Mouse (Mus musculus): ENCODE measurements around the gene Smarcb1. TPM values are rescaled to one million over a fixed set of nuclear protein-coding genes. Genes with fewer than 3 reads are reported as not detected.

Smarcb1 gene
- polyA plus RNA-seq, 1 experiment from 2014 or later = 236 TPM

GRCm38 (mm10) chr10:75926396-75926795, 5.0 kb upstream of the Smarcb1 start:
- Histone ChIP-seq H3K36me3 (replicated peaks; ENCODE audit: control insufficient read depth, insufficient read depth, low read depth, low read length) (no peaks in the 10 kb centered on the region), H3K4me1 (ENCODE audit: control insufficient read depth, insufficient read depth, low read length) (peaks cover 4% of the 10 kb centered on the region), H3K9ac (replicated peaks; ENCODE audit: low read length) (no peak overlapping the region), H3K27ac (replicated peaks; ENCODE audit: low read depth, low read length) (no peak overlapping the region), H3K4me3 (ENCODE audit: low read depth, low read length) (no peak overlapping the region), H3K27me3 (ENCODE audit: control insufficient read depth, insufficient read depth, low read length) (peaks cover 1% of the 10 kb centered on the region), H3K4me2 (ENCODE audit: low read depth, low read length) (no peak overlapping the region), H3K9me3 (replicated peaks; ENCODE audit: control insufficient read depth, low read length) (no peaks in the 10 kb centered on the region)
- DNase-seq (ENCODE audit: low spot score) = no peak
- WGBS = 75% methylated on average over 13 of the region's 13 CpGs
- ATAC-seq (replicated peaks; ENCODE audit: insufficient number of reproducible peaks, low FRiP score, low TSS enrichment, low read depth) = no peak

DNA sequence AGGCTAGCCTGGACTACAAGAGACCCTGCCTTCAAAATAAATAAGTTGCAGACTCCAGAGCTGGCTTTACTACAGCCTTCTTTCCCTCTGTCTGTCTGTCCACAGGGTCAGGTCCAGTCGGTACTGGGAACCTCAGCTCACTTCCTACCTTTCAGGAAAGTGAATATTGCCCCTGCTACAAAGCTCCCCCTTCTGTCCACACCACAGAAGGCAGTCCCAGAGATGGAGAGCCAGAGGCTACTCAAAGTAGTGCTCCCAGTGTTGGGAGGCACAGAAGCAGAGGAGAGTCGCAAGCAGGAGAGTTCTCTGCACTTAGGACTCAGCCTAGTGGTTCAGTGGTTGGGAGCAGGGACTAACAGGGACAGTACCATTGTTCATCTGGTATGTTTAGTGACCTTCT, 2.9 kb upstream of the Smarcb1 start:
- H3K27ac ChIP-seq (replicated peaks; ENCODE audit: low read depth, low read length) = no peak overlapping the region
- no peaks in the 10 kb centered on the region for H3K9me3 ChIP-seq (replicated peaks; ENCODE audit: control insufficient read depth, low read length)
- DNase-seq (ENCODE audit: low spot score) (no peak), ATAC-seq (replicated peaks; ENCODE audit: insufficient number of reproducible peaks, low FRiP score, low TSS enrichment, low read depth) (no peak)
- H3K36me3 ChIP-seq (replicated peaks; ENCODE audit: control insufficient read depth, insufficient read depth, low read depth, low read length) = no peaks in the 10 kb centered on the region
- H3K4me3 ChIP-seq (ENCODE audit: low read depth, low read length) = no peak overlapping the region
- H3K4me2 ChIP-seq (ENCODE audit: low read depth, low read length) = no peak overlapping the region
- no peaks in the 10 kb centered on the region for H3K4me1 ChIP-seq (ENCODE audit: control insufficient read depth, insufficient read depth, low read length)
- WGBS = 71% methylated on average over 2 of the region's 2 CpGs
- no peak overlapping the region for H3K9ac ChIP-seq (replicated peaks; ENCODE audit: low read length)
- no peaks in the 10 kb centered on the region for H3K27me3 ChIP-seq (ENCODE audit: control insufficient read depth, insufficient read depth, low read length)

DNA sequence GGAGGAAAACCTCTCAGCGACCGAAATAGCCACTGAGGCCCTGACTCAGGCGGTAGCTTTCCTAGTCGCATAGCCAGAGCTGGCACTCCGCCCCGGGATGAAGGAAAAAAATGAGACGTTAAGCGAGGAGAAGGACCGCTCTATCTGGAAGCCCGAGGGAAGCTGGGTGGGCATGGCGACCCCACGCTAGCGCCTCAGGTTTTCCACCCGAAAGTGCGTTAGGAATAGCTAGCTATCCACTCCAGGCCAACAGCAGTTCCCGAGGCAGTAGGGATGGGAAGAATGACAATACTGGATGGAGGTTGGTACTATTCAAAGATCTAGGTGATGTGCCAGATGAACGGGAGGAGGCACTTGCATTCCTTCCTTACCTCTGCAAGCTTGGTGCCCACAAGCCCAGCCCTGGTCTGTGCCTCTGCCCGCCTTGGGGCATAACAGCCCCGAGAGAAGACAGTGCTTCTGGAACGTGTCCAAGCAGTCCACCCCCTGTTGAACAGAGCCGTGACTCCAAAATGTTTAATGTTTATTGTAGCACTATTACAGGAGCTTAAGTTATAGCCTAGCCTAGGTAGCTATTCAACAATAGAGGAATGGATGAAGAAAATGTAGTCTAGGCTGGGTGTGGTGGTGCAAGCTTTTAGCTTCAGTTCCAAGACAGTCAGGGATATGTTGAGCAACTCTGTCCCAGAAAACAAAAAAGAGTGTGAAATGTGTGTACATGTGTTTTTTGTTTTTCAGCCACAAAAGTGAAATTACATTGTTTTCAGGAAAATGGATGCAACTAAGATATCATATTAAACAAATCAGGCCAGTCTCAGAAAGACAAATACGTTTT, 526 bp upstream of the Smarcb1 start:
- Histone ChIP-seq H3K4me2 (ENCODE audit: low read depth, low read length) (peak overlapping the region; percentile 75), H3K27ac (replicated peaks; ENCODE audit: low read depth, low read length) (peak overlapping the region; percentile 95; the same call in 1 of the 2 replicates), H3K9ac (replicated peaks; ENCODE audit: low read length) (peak overlapping the region; percentile 98), H3K9me3 (replicated peaks; ENCODE audit: control insufficient read depth, low read length) (no peaks in the 10 kb centered on the region), H3K36me3 (replicated peaks; ENCODE audit: control insufficient read depth, insufficient read depth, low read depth, low read length) (no peaks in the 10 kb centered on the region), H3K27me3 (ENCODE audit: control insufficient read depth, insufficient read depth, low read length) (no peaks in the 10 kb centered on the region), H3K4me1 (ENCODE audit: control insufficient read depth, insufficient read depth, low read length) (no peaks in the 10 kb centered on the region), H3K4me3 (ENCODE audit: low read depth, low read length) (peak overlapping the region; percentile 95)
- ATAC-seq (replicated peaks; ENCODE audit: insufficient number of reproducible peaks, low FRiP score, low TSS enrichment, low read depth) = peak; percentile 31
- WGBS = 6% methylated on average over 22 of the region's 22 CpGs
- no peak for DNase-seq (ENCODE audit: low spot score)

DNA sequence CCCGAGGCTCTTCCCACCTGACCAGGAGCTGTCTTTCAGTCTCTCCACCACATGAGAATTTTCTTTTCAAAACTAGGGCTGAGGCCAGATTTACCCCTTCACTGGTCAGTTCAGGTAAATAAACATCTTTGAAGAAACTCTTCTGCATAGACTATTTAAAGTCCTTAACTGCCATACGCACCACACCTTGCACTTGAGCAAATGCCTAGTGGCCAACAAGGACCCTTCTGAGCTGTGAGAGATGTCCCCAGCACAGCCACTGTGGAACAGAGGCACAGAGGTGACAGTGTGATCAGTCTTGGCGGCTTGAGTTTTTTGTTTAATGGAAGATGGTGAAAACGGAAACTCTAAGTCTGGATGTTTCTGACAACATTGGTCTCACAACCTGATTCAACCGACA, 2.4 kb downstream of the Smarcb1 start:
- no peaks in the 10 kb centered on the region; the same call in 1 of the 2 replicates for H3K36me3 ChIP-seq (replicated peaks; ENCODE audit: control insufficient read depth, insufficient read depth, low read depth, low read length)
- H3K27ac ChIP-seq (replicated peaks; ENCODE audit: low read depth, low read length) = no peak overlapping the region
- H3K4me1 ChIP-seq (ENCODE audit: control insufficient read depth, insufficient read depth, low read length) = no peaks in the 10 kb centered on the region

DNA sequence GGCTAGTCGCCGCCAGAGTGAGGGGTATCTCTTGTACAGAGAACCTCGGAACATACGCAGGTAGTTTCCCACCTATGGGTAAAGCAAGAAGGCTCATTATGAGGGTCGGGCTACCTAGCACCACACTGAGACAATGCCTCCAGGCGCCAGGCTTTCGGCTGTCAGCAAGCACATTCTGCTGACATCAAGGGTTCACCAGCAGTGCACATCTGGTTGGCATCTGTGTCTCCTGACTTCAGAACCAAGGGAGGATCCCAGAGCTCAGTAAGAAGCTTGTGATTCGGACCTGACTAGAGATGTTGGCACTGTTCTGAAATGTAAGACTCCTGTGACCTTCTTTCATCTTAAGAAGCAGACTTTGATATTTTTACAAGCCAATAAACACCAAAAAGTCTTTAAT, 4.6 kb downstream of the Smarcb1 start:
- H3K4me2 ChIP-seq (ENCODE audit: low read depth, low read length) = no peak overlapping the region
- H3K9ac ChIP-seq (replicated peaks; ENCODE audit: low read length) = no peak overlapping the region
- no peaks in the 10 kb centered on the region; the same call in 1 of the 2 replicates for H3K36me3 ChIP-seq (replicated peaks; ENCODE audit: control insufficient read depth, insufficient read depth, low read depth, low read length)
- no peak overlapping the region for H3K4me3 ChIP-seq (ENCODE audit: low read depth, low read length)
- DNase-seq (ENCODE audit: low spot score) (peak; percentile 63), ATAC-seq (replicated peaks; ENCODE audit: insufficient number of reproducible peaks, low FRiP score, low TSS enrichment, low read depth) (no peak)
- H3K4me1 ChIP-seq (ENCODE audit: control insufficient read depth, insufficient read depth, low read length) = no peaks in the 10 kb centered on the region
- no peak overlapping the region for H3K27ac ChIP-seq (replicated peaks; ENCODE audit: low read depth, low read length)
- H3K27me3 ChIP-seq (ENCODE audit: control insufficient read depth, insufficient read depth, low read length) = no peaks in the 10 kb centered on the region
- WGBS = 57% methylated on average over 8 of the region's 8 CpGs
- H3K9me3 ChIP-seq (replicated peaks; ENCODE audit: control insufficient read depth, low read length) = no peaks in the 10 kb centered on the region

More for the DNA sequence above, 2.4 kb downstream of the Smarcb1 start:
- no peak overlapping the region for H3K9ac ChIP-seq (replicated peaks; ENCODE audit: low read length)
- ATAC-seq (replicated peaks; ENCODE audit: insufficient number of reproducible peaks, low FRiP score, low TSS enrichment, low read depth) (no peak), DNase-seq (ENCODE audit: low spot score) (no peak)
- no peak overlapping the region for H3K4me2 ChIP-seq (ENCODE audit: low read depth, low read length)
- no peak overlapping the region for H3K4me3 ChIP-seq (ENCODE audit: low read depth, low read length)
- 89% methylated on average over 5 of the region's 5 CpGs for WGBS
- no peaks in the 10 kb centered on the region for H3K9me3 ChIP-seq (replicated peaks; ENCODE audit: control insufficient read depth, low read length)
- no peaks in the 10 kb centered on the region for H3K27me3 ChIP-seq (ENCODE audit: control insufficient read depth, insufficient read depth, low read length)

DNA sequence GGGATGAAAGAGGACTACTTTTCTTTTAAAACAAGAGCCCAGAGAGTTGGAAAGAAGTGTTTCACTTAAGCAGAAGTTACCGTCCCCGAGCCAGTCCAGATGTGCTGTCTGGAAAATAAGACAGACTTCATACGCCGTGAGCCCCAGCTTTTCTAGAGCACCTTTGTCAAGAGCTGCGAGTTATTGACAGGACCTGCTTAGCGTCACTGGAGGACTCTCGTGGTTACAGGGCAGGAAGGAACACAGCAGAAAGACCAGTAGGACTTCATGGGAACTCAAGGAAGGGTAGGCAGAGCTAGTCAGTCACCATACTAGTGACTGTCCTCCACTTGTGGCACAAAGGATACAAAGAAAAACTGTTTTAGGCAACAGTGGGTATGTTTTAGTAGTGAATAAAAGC, 5.9 kb downstream of the Smarcb1 start:
- H3K4me3 ChIP-seq (ENCODE audit: low read depth, low read length) = no peak overlapping the region
- no peak overlapping the region for H3K9ac ChIP-seq (replicated peaks; ENCODE audit: low read length)
- H3K9me3 ChIP-seq (replicated peaks; ENCODE audit: control insufficient read depth, low read length) = no peaks in the 10 kb centered on the region
- DNase-seq (ENCODE audit: low spot score) (no peak), ATAC-seq (replicated peaks; ENCODE audit: insufficient number of reproducible peaks, low FRiP score, low TSS enrichment, low read depth) (no peak)
- H3K27ac ChIP-seq (replicated peaks; ENCODE audit: low read depth, low read length) = no peak overlapping the region
- H3K4me1 ChIP-seq (ENCODE audit: control insufficient read depth, insufficient read depth, low read length) = no peaks in the 10 kb centered on the region
- no peaks in the 10 kb centered on the region; the same call in none of the 2 replicates for H3K36me3 ChIP-seq (replicated peaks; ENCODE audit: control insufficient read depth, insufficient read depth, low read depth, low read length)
- 85% methylated on average over 7 of the region's 7 CpGs for WGBS
- H3K4me2 ChIP-seq (ENCODE audit: low read depth, low read length) = no peak overlapping the region
- H3K27me3 ChIP-seq (ENCODE audit: control insufficient read depth, insufficient read depth, low read length) = no peaks in the 10 kb centered on the region

GRCm38 (mm10) chr10:75913013-75913589, 8.3 kb downstream of the Smarcb1 start:
- Histone ChIP-seq H3K4me3 (ENCODE audit: low read depth, low read length) (no peak overlapping the region), H3K9ac (replicated peaks; ENCODE audit: low read length) (no peak overlapping the region), H3K4me1 (ENCODE audit: control insufficient read depth, insufficient read depth, low read length) (no peaks in the 10 kb centered on the region), H3K27me3 (ENCODE audit: control insufficient read depth, insufficient read depth, low read length) (no peaks in the 10 kb centered on the region), H3K36me3 (replicated peaks; ENCODE audit: control insufficient read depth, insufficient read depth, low read depth, low read length) (peaks cover 3% of the 10 kb centered on the region), H3K9me3 (replicated peaks; ENCODE audit: control insufficient read depth, low read length) (no peaks in the 10 kb centered on the region), H3K27ac (replicated peaks; ENCODE audit: low read depth, low read length) (no peak overlapping the region), H3K4me2 (ENCODE audit: low read depth, low read length) (no peak overlapping the region)
- 74% methylated on average over 6 of the region's 6 CpGs for WGBS
- no peak for ATAC-seq (replicated peaks; ENCODE audit: insufficient number of reproducible peaks, low FRiP score, low TSS enrichment, low read depth)
- no peak for DNase-seq (ENCODE audit: low spot score)

- no peak for ATAC-seq (replicated peaks; ENCODE audit: insufficient number of reproducible peaks, low FRiP score, low TSS enrichment, low read depth)
- DNase-seq (ENCODE audit: low spot score) = no peak
- no peak overlapping the region for H3K4me2 ChIP-seq (ENCODE audit: low read depth, low read length)
- no peak overlapping the region for H3K4me3 ChIP-seq (ENCODE audit: low read depth, low read length)
- no peaks in the 10 kb centered on the region for H3K27me3 ChIP-seq (ENCODE audit: control insufficient read depth, insufficient read depth, low read length)
- WGBS = 85% methylated on average over 2 of the region's 2 CpGs
- H3K4me1 ChIP-seq (ENCODE audit: control insufficient read depth, insufficient read depth, low read length) = no peaks in the 10 kb centered on the region
- H3K9ac ChIP-seq (replicated peaks; ENCODE audit: low read length) = no peak overlapping the region
- no peak overlapping the region for H3K27ac ChIP-seq (replicated peaks; ENCODE audit: low read depth, low read length)
- peaks cover 3% of the 10 kb centered on the region for H3K36me3 ChIP-seq (replicated peaks; ENCODE audit: control insufficient read depth, insufficient read depth, low read depth, low read length)
- no peaks in the 10 kb centered on the region for H3K9me3 ChIP-seq (replicated peaks; ENCODE audit: control insufficient read depth, low read length)
Observed at GRCm38 (mm10) chr10:75910698-75911097, 10.7 kb downstream of the Smarcb1 start.

Data from embryonic facial prominence, embryonic 11.5 days (tissue).